Mouse (Mus musculus) megakaryocyte progenitor cell, adult 5-6 weeks (primary cell): ENCODE measurements around the gene Neu4. TPM values are rescaled to one million over a fixed set of nuclear protein-coding genes. Genes with fewer than 3 reads are reported as not detected.
"Not testable (repeated sequence)": the region's sequence is repeated elsewhere in the genome, so short reads cannot be mapped to it uniquely, and the experiment has no call there.

Source experiments
- ATAC-seq: replicated peaks from 2 replicates; pipeline ENCODE4 v1.8.0; 2016; ENCODE audit warnings: mild to moderate bottlenecking, moderate TSS enrichment, inconsistent platforms; ENCODE audit not compliant: poor library complexity
- total RNA-seq, 2 experiments: library from RNA; stranded (forward) in 1 of 2; stranded (reverse) in 1 of 2; fragments of 157-497, 149-512 nt in 1 of 2; fragments of 200-1000 nt in 1 of 2; gene quantifications; 2 replicates each; pipeline versions ENCODE4 v1.2.3 to v1.2.4; 2015 to 2017

Gene Neu4
- total RNA-seq, 2 experiments from 2014 or later: not detected

GRCm38 (mm10) chr1:94052373-94052772 lies 32.1 kb downstream of the Neu4 start, which contains the start of gene Pdcd1:
Gene Pdcd1 (minus strand): TSS chr1:94052553.
- ATAC-seq: no peak

GRCm38 (mm10) chr1:94053530-94054216 lies 33.4 kb downstream of the Neu4 start:
- peak; percentile 65 for ATAC-seq

DNA sequence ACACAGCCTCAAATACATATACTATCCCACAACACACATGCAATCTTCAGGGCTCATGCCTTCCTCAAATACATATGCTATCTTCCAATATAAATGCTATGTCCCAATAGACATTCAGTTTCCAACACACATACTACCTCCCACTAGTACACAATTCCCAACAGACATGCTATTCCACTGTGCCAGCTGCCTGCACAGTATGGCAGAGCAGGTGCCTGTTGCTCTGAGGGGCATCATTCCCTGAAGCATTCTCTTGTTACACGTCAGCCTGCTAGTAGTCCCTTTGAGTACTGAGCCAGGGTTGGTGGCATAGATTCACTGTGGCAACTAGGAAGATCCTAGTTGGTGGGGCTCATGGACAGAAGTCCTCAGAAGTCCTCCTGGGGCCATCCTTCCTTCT lies 34.2 kb downstream of the Neu4 start:
- no peak for ATAC-seq

- ATAC-seq: peak; percentile 61
Observed at GRCm38 (mm10) chr1:94055966-94056365, 35.7 kb downstream of the Neu4 start.

- ATAC-seq: no peak
Observed at GRCm38 (mm10) chr1:94057401-94057800, 37.1 kb downstream of the Neu4 start.

- ATAC-seq: not testable (repeated sequence)
Observed at GRCm38 (mm10) chr1:94058281-94058680, 38.0 kb downstream of the Neu4 start.

DNA sequence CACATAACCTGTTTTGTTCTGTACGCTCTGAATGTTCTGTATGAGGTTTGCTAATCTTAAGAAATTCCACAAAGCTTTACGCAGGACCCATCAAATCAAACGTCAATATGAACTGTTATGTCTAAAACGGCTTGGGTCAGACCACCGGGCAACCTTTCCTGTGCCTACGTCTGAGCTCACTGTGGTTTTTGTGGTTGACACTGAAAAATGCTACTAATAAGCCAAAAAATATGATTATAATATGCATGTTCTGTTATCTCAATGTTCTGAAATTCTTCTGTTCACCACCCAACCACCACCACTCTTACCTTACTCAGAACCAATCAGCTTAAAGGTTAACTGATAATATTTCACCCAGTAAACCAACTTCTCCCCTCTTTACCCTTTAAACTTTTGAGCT lies 54.5 kb downstream of the Neu4 start:
- peak; percentile 15 for ATAC-seq

- no peak for ATAC-seq
Observed at GRCm38 (mm10) chr1:94076702-94077101, 56.5 kb downstream of the Neu4 start.

Other genes starting within 250 kb of the Neu4 start
- 234 TPM in 2 replicates for gene Dtymk, start 218.5 kb upstream of the Neu4 start, total RNA-seq (2015)
- 229 and 230 TPM in 2 replicates for gene Dtymk, start 218.5 kb upstream of the Neu4 start, total RNA-seq (2017)
- 9.0 and 10.2 TPM in 2 replicates for gene Ing5, start 216.5 kb upstream of the Neu4 start, total RNA-seq (2015)
- gene Ing5, start 216.5 kb upstream of the Neu4 start, total RNA-seq (2017): 38.3 and 42.8 TPM in 2 replicates
- 11.5 and 14.4 TPM in 2 replicates for gene D2hgdh, start 195.5 kb upstream of the Neu4 start, total RNA-seq (2015)
- gene D2hgdh, start 195.5 kb upstream of the Neu4 start, total RNA-seq (2017): 16.5 and 17.0 TPM in 2 replicates
- 0.15 TPM in 1 of 2 replicates, not detected in the other for gene Gal3st2, start 159.1 kb upstream of the Neu4 start, total RNA-seq (2015)
- not detected in 2 replicates for gene Gal3st2, start 159.1 kb upstream of the Neu4 start, total RNA-seq (2017)
- gene Gal3st2b, start 102.1 kb upstream of the Neu4 start, total RNA-seq (2015): not detected in 2 replicates
- not detected in 2 replicates for gene Gal3st2b, start 102.1 kb upstream of the Neu4 start, total RNA-seq (2017)
- gene Gal3st2c, start 29.9 kb upstream of the Neu4 start, total RNA-seq (2015): not detected in 2 replicates
- gene Gal3st2c, start 29.9 kb upstream of the Neu4 start, total RNA-seq (2017): not detected in 2 replicates
- gene Pdcd1, start 32.1 kb downstream of the Neu4 start, total RNA-seq (2015): not detected in 2 replicates
- gene Pdcd1, start 32.1 kb downstream of the Neu4 start, total RNA-seq (2017): not detected in 2 replicates